Mouse (Mus musculus) layer of hippocampus, postnatal 25 days (tissue): ENCODE results near the gene Hacl1. TPM values are rescaled to one million over a fixed set of nuclear protein-coding genes. Genes with fewer than 3 reads are reported as not detected.

Experiments used
- DNase-seq, 2 experiments: peaks; one replicate each; pipeline ENCODE4 v3.0.0; 2022; ENCODE audit warnings: mixed read lengths in 2 of 2, low spot score in 1 of 2; ENCODE audit errors: extremely low spot score in 1 of 2
- total RNA-seq, 2 experiments: library from RNA; stranded (reverse); gene quantifications; 2 replicates each; pipeline ENCODE4 v1.2.3; 2021

Gene Hacl1
- total RNA-seq, 2 experiments from 2014 or later, result 7.6 to 9.3 TPM

GRCm38 (mm10) chr14:31586451-31586850 lies 54.6 kb downstream of the Hacl1 start:
- DNase-seq, result no peak

- DNase-seq, result no peak
These were observed 58.0 kb downstream of the Hacl1 start for GRCm38 (mm10) chr14:31583082-31583481.

GRCm38 (mm10) chr14:31577966-31578735 lies 62.9 kb downstream of the Hacl1 start:
- DNase-seq, result no peak

- no peak for DNase-seq
These were observed 64.0 kb downstream of the Hacl1 start for GRCm38 (mm10) chr14:31576846-31577697.

GRCm38 (mm10) chr14:31575866-31576265 lies 65.2 kb downstream of the Hacl1 start:
- no peak for DNase-seq

- DNase-seq, result no peak
These were observed 66.0 kb downstream of the Hacl1 start for GRCm38 (mm10) chr14:31574903-31575665.

- DNase-seq, result peak; percentile 12 to 18
These were observed 68.4 kb downstream of the Hacl1 start for GRCm38 (mm10) chr14:31572561-31573175.

GRCm38 (mm10) chr14:31571419-31571818 lies 69.7 kb downstream of the Hacl1 start:
- no peak for DNase-seq

- no peak for DNase-seq
These were observed 70.7 kb downstream of the Hacl1 start for GRCm38 (mm10) chr14:31570131-31570951.

GRCm38 (mm10) chr14:31569151-31569631 lies 71.9 kb downstream of the Hacl1 start:
- no peak for DNase-seq

GRCm38 (mm10) chr14:31565478-31566212 lies 75.4 kb downstream of the Hacl1 start:
- no peak for DNase-seq

- no peak for DNase-seq
These were observed 76.5 kb downstream of the Hacl1 start for GRCm38 (mm10) chr14:31564452-31565179.

GRCm38 (mm10) chr14:31560886-31561285 lies 80.2 kb downstream of the Hacl1 start:
- no peak for DNase-seq

- DNase-seq, result no peak
These were observed 81.9 kb downstream of the Hacl1 start for GRCm38 (mm10) chr14:31559216-31559615.

GRCm38 (mm10) chr14:31557784-31558183 lies 83.3 kb downstream of the Hacl1 start:
- DNase-seq, result no peak

- no peak for DNase-seq
These were observed 83.8 kb downstream of the Hacl1 start for GRCm38 (mm10) chr14:31557273-31557672.

- DNase-seq, result no peak
These were observed 84.4 kb downstream of the Hacl1 start for GRCm38 (mm10) chr14:31556526-31557260.
